Mouse (Mus musculus) heart, postnatal 0 days (tissue): ENCODE data around the gene Cdr2l.

ENCODE experiments used
- CTCF ChIP-seq: IDR thresholded peaks from 2 replicates; pipeline ENCODE4 v1.5.1; 2016; ENCODE audit warnings: antibody characterized with exemption, control low read depth, low read depth
- EP300 ChIP-seq: IDR thresholded peaks from 2 replicates; pipeline ENCODE4 v1.6.1; 2016; ENCODE audit warnings: antibody characterized with exemption, low read depth

GRCm38 (mm10) chr11:115405723-115406122 is 24.0 kb downstream of the Cdr2l start:
- TF ChIP-seq CTCF (no peak), EP300 (no peak)
